Mouse (Mus musculus) MEL (cell line): ENCODE measurements around the gene Gm43552. TPM values are rescaled to one million over a fixed set of nuclear protein-coding genes. Genes with fewer than 3 reads are reported as not detected.

ENCODE experiments used
- DNase-seq: peaks from one replicate; pipeline ENCODE4 v3.0.0; 2011; ENCODE audit warnings: low read depth, low spot score
- H3K27ac ChIP-seq: 2 replicates; pipeline ENCODE4 v1.5.1; 2012; ENCODE audit warnings: low read depth, mild to moderate bottlenecking, control low read depth, low read length, moderate library complexity; ENCODE audit not compliant: control insufficient read depth
- H3K27me3 ChIP-seq, 2 experiments: fragments of 150-350 bp in 1 of 2; sonication (generic) in 1 of 2; 2 replicates each; pipeline ENCODE4 v1.6.1; 2012; ENCODE audit warnings: low read length in 2 of 2, mild to moderate bottlenecking in 2 of 2, improper control_type of control experiment in 1 of 2, moderate library complexity in 1 of 2; ENCODE audit not compliant: insufficient read depth in 2 of 2, control insufficient read depth in 1 of 2
- H3K36me3 ChIP-seq, 2 experiments: 2 replicates each; pipeline ENCODE4 v1.6.1; 2012 to 2014; ENCODE audit warnings: low read length in 2 of 2, improper control_type of control experiment in 1 of 2, inconsistent platforms in 1 of 2, mild to moderate bottlenecking in 1 of 2; ENCODE audit not compliant: insufficient read depth in 2 of 2, control insufficient read depth in 1 of 2
- H3K4me1 ChIP-seq, 2 experiments: fragments of 150-350 bp in 1 of 2; sonication (generic) in 1 of 2; 2 replicates each; pipeline ENCODE4 v1.6.1; 2012; ENCODE audit warnings: low read length in 2 of 2, improper control_type of control experiment in 1 of 2, mild to moderate bottlenecking in 1 of 2; ENCODE audit not compliant: insufficient read depth in 2 of 2, control insufficient read depth in 1 of 2
- H3K4me3 ChIP-seq, 2 experiments: fragments of 150-350 bp in 1 of 2; sonication (generic) in 1 of 2; 2 replicates each; pipeline ENCODE4 v1.5.1; 2012; ENCODE audit warnings: low read depth in 2 of 2, low read length in 2 of 2, mild to moderate bottlenecking in 2 of 2, moderate library complexity in 2 of 2, control low read depth in 1 of 2, improper control_type of control experiment in 1 of 2; ENCODE audit not compliant: control insufficient read depth in 1 of 2, insufficient read depth in 1 of 2
- H3K79me2 ChIP-seq: 2 replicates; pipeline ENCODE4 v1.6.1; 2012; ENCODE audit warnings: mild to moderate bottlenecking, low read length, moderate library complexity; ENCODE audit not compliant: control insufficient read depth, poor library complexity, insufficient read depth
- H3K9ac ChIP-seq: 2 replicates; pipeline ENCODE4 v1.6.1; 2012; ENCODE audit warnings: low read depth, mild to moderate bottlenecking, control low read depth, low read length, moderate library complexity; ENCODE audit not compliant: control insufficient read depth, poor library complexity, severe bottlenecking
- H3K9me3 ChIP-seq: fragments of 150-350 bp; sonication (generic); replicated peaks from 2 replicates; pipeline ENCODE4 v1.6.1; 2012; ENCODE audit warnings: mild to moderate bottlenecking, low read length, improper control_type of control experiment, moderate library complexity; ENCODE audit not compliant: insufficient read depth
- BHLHE40 ChIP-seq: IDR thresholded peaks from 2 replicates; pipeline ENCODE4 v1.6.1; 2012; ENCODE audit warnings: low read depth, mild to moderate bottlenecking, inconsistent platforms, low read length, improper control_type of control experiment, borderline replicate concordance
- ETS1 ChIP-seq: IDR thresholded peaks from 2 replicates; pipeline ENCODE4 v1.6.1; 2012; ENCODE audit warnings: low read depth, mild to moderate bottlenecking, inconsistent platforms, low read length, improper control_type of control experiment, moderate library complexity
- JUND ChIP-seq: IDR thresholded peaks from 2 replicates; pipeline ENCODE4 v1.6.1; 2011; ENCODE audit warnings: low read depth, mild to moderate bottlenecking, improper control_type of control experiment, low read length
- KAT2A ChIP-seq: conservative IDR thresholded peaks from 2 replicates; pipeline ENCODE4 v1.6.1; 2012; ENCODE audit warnings: low read depth, low read length, improper control_type of control experiment, inconsistent platforms
- MAZ ChIP-seq: IDR thresholded peaks from 2 replicates; pipeline ENCODE4 v1.6.1; 2012; ENCODE audit warnings: low read depth, mild to moderate bottlenecking, inconsistent platforms, low read length, improper control_type of control experiment
- MEF2A ChIP-seq: IDR thresholded peaks from 2 replicates; pipeline ENCODE4 v1.6.1; 2014; ENCODE audit warnings: low read depth, mild to moderate bottlenecking, inconsistent platforms, low read length, improper control_type of control experiment; ENCODE audit not compliant: poor library complexity, insufficient replicate concordance, severe bottlenecking; ENCODE audit errors: extremely low read depth
- MXI1 ChIP-seq: IDR thresholded peaks from 2 replicates; pipeline ENCODE4 v1.6.1; 2011; ENCODE audit warnings: mild to moderate bottlenecking, low read depth, low read length, improper control_type of control experiment
- MYB ChIP-seq: IDR thresholded peaks from 2 replicates; pipeline ENCODE4 v1.6.1; 2011; ENCODE audit warnings: mild to moderate bottlenecking, low read depth, low read length, improper control_type of control experiment
- MYC ChIP-seq: IDR thresholded peaks from 2 replicates; pipeline ENCODE4 v1.6.1; 2011; ENCODE audit warnings: low read depth, mild to moderate bottlenecking, low read length, improper control_type of control experiment, moderate library complexity
- NELFE ChIP-seq: IDR thresholded peaks from 2 replicates; pipeline ENCODE4 v1.6.1; 2011; ENCODE audit warnings: low read depth, low read length, improper control_type of control experiment
- POLR2AphosphoS5 ChIP-seq: IDR thresholded peaks from 2 replicates; pipeline ENCODE4 v1.6.1; 2012; ENCODE audit warnings: low read depth, borderline replicate concordance, mild to moderate bottlenecking, inconsistent platforms, low read length, moderate library complexity, mixed read lengths
- RAD21 ChIP-seq: IDR thresholded peaks from 2 replicates; pipeline ENCODE4 v1.6.1; 2011; ENCODE audit warnings: mild to moderate bottlenecking, low read depth, low read length, improper control_type of control experiment
- SIN3A ChIP-seq: IDR thresholded peaks from 2 replicates; pipeline ENCODE4 v1.6.1; 2012; ENCODE audit warnings: low read length, improper control_type of control experiment, inconsistent platforms
- SMC3 ChIP-seq: IDR thresholded peaks from 2 replicates; pipeline ENCODE4 v1.6.1; 2011; ENCODE audit warnings: low read depth, low read length, improper control_type of control experiment
- TBP ChIP-seq: IDR thresholded peaks from 2 replicates; pipeline ENCODE4 v1.8.0; 2011; ENCODE audit warnings: low read depth, low read length, improper control_type of control experiment
- USF1 ChIP-seq: IDR thresholded peaks from 2 replicates; pipeline ENCODE4 v1.6.1; 2014; ENCODE audit warnings: low read depth, mild to moderate bottlenecking, inconsistent platforms, low read length, improper control_type of control experiment, moderate library complexity
- ZC3H11A ChIP-seq: IDR thresholded peaks from 2 replicates; pipeline ENCODE4 v1.6.1; 2012; ENCODE audit warnings: low read depth, mild to moderate bottlenecking, inconsistent platforms, low read length, improper control_type of control experiment
- ZMIZ1 ChIP-seq: IDR thresholded peaks from 2 replicates; pipeline ENCODE4 v1.6.1; 2012; ENCODE audit warnings: low read depth, mild to moderate bottlenecking, inconsistent platforms, low read length, improper control_type of control experiment, moderate library complexity
- ZNF384 ChIP-seq: IDR thresholded peaks from 2 replicates; pipeline ENCODE4 v1.6.1; 2012; ENCODE audit warnings: low read depth, mild to moderate bottlenecking, inconsistent platforms, low read length, improper control_type of control experiment
- polyA plus RNA-seq, 2 experiments: library from polyadenylated mRNA; stranded (reverse) in 1 of 2; unstranded in 1 of 2; fragments of >175 nt in 1 of 2; fragments of >200 nt in 1 of 2; gene quantifications; 2 replicates each; pipeline versions ENCODE4 v1.2.1 to v1.2.4; 2012; ENCODE audit warnings: low replicate concordance in 2 of 2, low read depth in 1 of 2; ENCODE audit not compliant: insufficient read length in 2 of 2, insufficient read depth in 1 of 2, missing spikeins in 1 of 2
- total RNA-seq: library from RNA; depleted of rRNA; stranded (reverse); fragments of 300-350 nt; gene quantifications from 2 replicates; pipeline ENCODE4 v1.2.3, GENCODE M21; 2012

Gene Gm43552
- total and polyA plus RNA-seq, 3 experiments: 1.7 TPM; not detected in 2

DNA sequence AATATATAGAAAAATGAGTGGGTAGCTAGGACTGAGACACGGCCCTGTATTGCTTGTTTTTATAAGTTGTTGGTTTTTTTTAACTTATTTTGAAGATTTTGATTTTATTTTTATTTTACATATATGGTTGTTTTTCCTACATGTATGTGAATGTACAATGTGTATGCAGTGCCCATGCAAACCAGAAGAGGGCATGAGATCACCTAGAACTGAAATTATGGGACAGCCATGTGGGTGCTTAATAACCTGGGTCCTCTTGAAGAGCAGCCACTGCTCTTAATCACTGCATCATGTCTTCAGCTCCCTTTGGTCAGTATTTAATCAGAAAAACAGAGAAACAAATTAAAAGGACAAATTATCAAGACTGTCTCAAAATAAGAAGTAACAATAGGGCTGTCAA, 29.2 kb upstream of the Gm43552 start (continued):
- peak; percentile 80; the same call in 1 of the 2 replicates for TF ChIP-seq MYC
- TF ChIP-seq POLR2AphosphoS5: no peak
- TF ChIP-seq RAD21: peak; percentile 78
- TF ChIP-seq MYB: no peak
- no peak for TF ChIP-seq ETS1
- TF ChIP-seq USF1: no peak
- no peak for TF ChIP-seq ZMIZ1
- TF ChIP-seq ZNF384: no peak
- TF ChIP-seq MAZ: no peak

DNA sequence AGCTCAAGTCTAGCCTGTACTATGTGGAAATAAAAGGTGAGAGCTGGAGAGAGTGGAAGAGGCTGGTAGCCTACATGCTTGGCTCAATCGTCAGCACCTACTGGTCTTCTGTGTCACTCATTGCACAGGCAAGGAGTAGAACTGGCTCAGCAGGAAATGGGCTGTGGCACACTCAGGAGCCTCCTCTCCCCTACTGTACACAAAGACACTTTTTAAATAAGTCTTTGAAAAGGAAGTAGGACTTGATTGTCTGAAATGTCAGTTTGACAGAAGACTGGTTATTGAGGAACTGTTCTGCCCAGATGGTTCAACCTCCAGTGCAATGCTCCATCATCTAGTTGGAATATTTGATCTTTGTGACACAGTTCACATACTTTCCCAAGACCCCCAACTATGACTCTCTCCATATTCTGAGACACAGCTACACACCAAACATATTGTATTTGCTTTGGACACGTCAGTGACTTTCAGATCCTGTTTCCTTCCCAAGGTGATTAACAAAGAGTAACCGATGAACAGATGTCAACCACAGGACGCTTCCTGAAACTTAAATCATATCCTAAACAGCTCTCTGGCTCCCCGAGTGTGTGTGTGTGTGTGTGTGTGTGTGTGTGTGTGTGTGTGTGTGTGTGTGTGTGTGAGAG, 22.1 kb upstream of the Gm43552 start:
- no peak overlapping the region for H3K9ac ChIP-seq
- no peak overlapping the region for H3K27ac ChIP-seq
- no peaks in the 10 kb centered on the region for H3K79me2 ChIP-seq
- no peaks in the 10 kb centered on the region for H3K36me3 ChIP-seq
- no peaks in the 10 kb centered on the region for H3K9me3 ChIP-seq
- H3K27me3 ChIP-seq: no peaks in the 10 kb centered on the region
- H3K4me3 ChIP-seq: no peak overlapping the region
- H3K4me1 ChIP-seq: no peaks in the 10 kb centered on the region
- no peak for TF ChIP-seq USF1
- no peak for DNase-seq

DNA sequence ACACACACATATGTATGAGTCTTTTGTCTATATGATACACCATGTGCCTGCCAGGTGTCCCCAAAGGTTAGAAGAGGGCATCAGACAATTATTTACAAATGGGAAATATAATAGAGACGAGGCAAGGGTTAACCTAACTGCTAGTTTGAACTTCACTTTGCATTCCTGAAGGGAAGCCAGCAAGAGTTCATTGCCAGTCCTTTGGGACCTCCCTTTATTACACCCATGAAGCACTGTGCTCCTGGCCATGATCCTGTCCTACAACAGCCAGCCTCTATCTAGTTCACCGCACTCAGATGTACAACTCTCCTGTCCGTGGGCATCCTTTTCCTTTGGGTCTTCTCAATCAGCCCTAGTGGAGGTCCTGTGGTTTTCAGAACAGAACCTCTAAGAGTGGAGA, 20.9 kb upstream of the Gm43552 start:
- Histone ChIP-seq H3K79me2 (no peaks in the 10 kb centered on the region), H3K27me3 (no peaks in the 10 kb centered on the region), H3K36me3 (no peaks in the 10 kb centered on the region), H3K4me3 (no peak overlapping the region), H3K27ac (no peak overlapping the region), H3K9me3 (no peaks in the 10 kb centered on the region), H3K9ac (no peak overlapping the region), H3K4me1 (no peaks in the 10 kb centered on the region)
- no peak for TF ChIP-seq ETS1
- TF ChIP-seq JUND: no peak
- no peak for TF ChIP-seq NELFE
- TF ChIP-seq MXI1: no peak
- TF ChIP-seq TBP: no peak
- TF ChIP-seq MEF2A: no peak
- no peak for TF ChIP-seq SMC3
- no peak for TF ChIP-seq POLR2AphosphoS5
- no peak for TF ChIP-seq KAT2A
- no peak for TF ChIP-seq ZMIZ1
- no peak for TF ChIP-seq SIN3A
- TF ChIP-seq RAD21: no peak
- TF ChIP-seq ZC3H11A: no peak
- TF ChIP-seq BHLHE40: no peak
- no peak for DNase-seq
